Mouse (Mus musculus) spleen, adult 18-20 months (tissue): ENCODE results near the gene Mcf2.

Experiments used
- DNase-seq, 2 experiments: peaks; one replicate each; pipeline ENCODE4 v3.0.0; 2022; ENCODE audit warnings: mixed read lengths in 2 of 2

Mcf2 gene

DNA sequence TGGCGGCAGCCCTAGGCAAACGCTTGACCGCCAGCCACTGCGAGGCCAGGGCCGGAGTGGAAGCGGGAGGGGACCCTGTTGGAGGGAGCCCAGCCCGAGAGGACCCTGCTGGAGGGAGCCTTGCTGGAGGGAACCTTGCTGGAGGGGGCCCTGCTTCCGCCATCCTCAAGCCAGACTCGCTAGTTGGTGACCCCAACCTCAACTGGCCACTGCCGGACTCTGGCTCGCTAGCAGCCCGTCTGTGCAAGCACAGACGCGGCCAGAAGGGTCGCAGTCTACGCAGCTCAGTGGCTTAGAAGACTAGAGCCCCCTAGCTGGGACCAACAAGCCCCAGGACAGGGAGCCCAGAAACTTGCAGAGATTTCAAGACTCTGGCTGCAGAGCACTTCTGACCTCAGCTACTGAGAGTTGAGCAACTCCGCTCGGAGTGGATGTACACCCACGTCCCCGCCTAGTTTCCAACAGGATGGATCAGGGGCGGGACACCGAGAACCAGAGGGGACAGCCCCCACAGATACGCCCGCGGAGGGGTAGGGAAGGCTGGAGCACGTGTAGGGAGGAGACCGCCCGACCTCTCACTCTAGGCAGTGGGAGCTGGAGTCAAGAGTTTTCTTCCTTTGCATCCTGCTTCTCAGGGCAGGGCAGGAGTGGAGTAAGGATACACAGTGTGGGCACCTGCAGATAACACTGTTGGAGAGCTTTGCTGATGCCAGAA lies at the start of gene Mcf2:
Gene Mcf2 (minus strand): TSS at position 346 of the 715 bp plus-strand sequence.
- DNase-seq, result no peak

DNA sequence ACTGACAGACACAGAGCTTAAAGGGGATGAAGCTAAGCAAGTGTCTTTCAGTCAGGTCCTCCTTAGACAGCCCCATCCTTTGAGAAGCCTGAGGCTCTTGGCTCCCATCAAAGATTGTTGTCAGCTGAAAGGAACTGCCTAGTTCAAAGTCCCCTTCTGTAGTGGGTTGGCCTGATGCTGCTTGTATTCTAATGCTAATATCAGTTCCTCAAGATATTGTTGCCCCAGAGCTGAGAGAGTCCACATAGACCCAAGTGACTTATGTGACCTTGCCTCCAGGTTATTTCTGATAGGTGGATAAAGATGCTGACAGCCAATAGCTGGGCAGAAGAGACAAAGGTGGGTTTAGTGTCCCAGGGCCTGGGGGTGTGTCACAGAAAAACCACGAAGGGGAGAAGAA lies 8.8 kb upstream of the Mcf2 start:
- no peak for DNase-seq

DNA sequence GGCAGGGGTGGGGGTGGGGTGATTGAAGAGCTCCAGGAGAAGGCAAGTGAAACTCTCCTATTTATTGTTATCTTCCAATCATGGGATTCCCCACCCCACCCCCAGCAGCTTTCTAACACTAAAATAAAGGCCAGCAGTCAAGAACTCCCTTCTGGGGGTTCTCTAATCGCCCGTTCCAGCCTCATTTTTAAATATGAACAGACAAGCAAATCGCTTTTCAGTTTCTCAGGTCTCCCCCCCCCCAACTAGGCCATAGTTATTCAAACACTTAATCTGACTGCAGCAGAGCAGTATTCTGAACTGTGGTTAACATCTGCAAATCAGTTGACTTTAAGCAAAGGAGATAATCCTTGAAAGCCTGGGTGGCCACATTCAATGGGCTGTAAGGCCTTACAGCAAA lies 3.7 kb upstream of the Mcf2 start:
- no peak for DNase-seq

DNA sequence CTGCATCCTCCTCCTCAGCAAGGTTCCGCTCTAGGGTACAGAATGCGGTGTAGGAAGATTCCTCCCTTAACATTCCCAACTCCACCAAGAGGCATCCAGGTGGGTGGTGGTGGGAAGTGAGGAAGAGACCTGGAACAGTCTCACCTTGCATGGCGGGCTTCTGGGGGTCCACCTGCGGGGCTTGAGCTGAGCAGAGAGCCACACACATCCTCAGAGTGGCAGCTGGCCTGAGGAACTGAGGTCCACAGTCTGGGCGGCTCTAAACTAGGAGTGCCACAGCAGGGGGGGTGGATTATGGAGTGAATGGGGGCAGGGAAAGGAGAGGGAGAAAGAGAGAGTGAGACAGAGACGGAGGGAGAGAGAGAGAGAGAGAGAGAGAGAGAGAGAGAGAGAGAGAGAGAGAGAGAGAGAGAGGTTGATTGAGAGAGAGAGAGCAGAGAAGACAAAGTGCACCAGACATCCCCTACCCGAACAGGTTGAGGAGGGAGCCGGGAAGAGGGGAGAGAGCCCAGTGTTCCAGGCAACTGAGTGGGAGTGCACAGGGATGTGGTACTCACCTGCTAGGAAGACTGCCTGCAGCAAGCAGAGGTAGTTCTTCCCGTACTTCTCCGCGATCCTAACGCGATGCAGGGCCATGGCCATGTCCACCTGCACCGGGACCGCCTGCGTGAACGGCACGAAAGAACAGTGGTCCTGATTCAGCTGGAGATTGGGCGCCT lies 705 bp downstream of the Mcf2 start:
- no peak for DNase-seq

DNA sequence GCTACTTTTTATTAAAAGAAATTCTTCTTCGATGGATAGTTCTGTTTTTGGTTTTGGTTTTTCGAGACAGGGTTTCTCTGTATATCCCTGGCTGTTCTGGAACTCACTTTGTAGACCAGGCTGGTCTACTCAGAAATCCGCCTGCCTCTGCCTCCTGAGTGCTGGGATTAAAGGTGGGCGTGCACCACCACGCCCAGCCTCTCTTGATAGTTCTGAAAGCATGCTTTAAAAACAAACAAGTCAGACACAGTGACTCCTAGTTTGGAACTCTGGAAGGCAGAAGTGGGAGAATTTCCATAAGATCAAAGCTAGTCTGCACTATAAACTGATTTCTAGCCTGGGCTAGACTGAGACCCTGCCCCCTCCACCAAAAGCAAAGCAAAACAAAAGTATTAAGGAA lies 8.8 kb downstream of the Mcf2 start:
- no peak for DNase-seq

DNA sequence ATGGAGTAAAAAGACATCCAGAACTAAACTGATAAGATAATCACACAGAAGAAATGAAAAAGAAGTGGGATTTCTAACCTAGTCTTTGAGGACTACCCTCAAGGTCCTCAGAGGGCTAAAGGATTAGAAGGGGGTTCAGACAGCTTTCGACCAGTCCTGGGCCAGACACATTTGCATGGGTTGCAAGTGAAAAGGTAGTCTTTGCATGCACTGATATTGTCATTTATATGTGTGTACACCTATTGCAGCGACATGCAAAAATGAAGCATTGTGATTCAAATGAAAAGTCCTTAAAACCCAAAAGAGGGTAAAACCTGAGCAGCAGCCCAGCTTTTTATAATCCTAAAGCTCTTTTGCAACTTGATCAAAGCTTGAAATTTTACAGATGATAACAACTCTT lies 9.4 kb downstream of the Mcf2 start:
- no peak for DNase-seq

DNA sequence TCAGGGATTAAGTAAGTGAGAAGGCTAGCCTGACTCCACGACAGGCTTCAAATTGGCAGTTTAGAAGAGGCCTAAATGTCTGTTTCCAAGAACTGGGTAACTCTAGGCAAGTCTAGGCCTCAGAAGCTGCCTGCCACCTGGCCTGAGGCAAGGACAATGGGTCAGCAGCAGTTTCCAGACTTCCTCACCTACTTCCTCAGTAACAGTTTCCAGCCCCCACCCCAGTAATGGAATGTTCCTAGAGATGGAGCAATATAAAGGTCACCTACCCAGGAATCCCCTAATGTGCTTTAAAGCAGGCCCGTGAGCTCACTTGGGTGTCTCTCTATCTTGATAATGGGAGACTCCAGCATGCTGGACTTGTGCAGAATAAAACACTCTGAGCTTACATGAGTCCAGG lies 10.1 kb downstream of the Mcf2 start:
- no peak for DNase-seq

DNA sequence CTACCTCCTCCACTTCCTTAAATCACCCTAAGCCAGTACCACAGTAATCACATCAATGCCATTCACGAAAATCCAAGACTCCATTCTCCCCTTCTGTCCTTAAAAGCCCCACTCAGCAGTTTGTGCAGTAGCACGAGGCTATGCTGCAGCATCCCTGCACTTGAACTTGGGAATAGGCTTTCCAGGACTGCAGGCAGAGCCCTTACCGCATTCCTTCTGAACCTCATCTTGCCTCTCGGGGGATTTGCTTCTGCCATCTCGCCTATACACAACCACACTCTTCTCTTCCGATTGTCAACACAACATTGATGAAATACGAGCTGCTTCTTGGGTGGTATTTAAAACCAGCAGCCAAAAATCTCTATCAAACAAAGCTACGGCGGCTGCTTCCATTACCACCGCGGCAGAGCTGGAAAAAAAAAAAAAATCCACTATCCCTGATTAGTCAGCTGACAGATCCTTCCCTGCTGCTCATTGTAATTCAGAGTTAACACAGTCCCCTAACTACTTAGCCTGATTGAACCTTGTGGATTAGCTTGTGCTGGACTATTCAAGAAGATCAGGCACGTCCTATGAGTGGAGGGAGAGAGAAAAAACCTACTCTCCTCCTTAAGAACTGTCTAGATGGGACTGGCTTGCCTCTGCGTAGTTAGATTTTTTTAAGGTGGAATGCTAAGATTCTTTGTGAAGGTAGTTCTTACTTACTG lies 31.5 kb downstream of the Mcf2 start:
- no peak for DNase-seq

DNA sequence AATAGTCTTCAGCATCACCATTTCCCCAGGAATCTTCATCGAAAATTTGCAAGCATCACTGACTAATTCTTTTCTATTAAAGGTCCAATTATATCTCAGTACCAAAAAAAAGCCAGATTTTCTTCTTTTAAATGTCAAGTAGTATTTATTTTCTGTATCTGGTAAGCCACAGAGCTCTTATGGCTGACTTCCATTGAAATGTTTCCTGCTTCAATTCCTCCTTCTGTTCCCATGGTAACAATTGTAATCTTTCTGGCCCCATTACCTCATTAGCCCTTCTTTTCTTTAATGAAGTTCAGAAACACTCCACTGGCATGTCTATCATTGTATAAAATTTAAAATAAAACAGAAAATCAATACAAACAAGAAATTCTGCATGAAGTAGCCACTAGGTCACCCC lies 103.5 kb downstream of the Mcf2 start:
- no peak for DNase-seq

DNA sequence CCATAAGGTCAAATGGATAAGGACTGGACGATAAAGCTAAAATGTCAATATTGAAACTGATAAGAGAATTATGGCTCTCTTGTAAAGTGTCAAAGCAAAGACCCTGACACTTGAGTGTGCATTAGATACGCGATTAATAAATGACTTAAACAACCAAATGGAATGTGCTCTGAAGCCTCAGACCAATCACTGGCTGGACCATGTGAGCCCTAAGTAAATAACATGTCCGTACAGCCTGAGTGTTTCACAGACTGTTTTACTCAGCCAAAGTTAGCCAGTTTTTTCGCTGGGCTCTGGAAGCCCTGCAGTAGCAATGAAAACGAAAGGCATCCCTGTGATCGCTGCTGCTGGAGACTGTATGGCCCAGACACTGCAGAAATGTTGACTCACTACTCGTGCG lies 123.7 kb downstream of the Mcf2 start:
- no peak for DNase-seq

DNA sequence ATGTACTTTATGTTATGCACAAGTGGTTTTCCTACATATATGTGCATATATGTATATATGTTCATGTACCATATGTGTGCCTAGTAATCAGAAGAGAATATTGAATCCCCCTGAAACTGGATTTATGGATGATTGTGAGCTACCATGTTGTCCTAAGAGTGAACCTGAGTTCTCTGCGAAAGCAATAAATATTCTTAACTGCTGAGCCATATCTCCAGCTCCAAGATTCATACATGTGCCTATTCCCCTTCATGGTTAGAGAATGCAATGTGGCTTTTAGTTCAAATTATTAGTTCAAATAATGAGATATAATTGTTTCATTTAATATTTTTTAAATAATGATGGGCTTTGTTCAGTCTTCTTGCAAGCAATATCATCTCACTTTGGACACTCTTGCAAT lies 124.1 kb downstream of the Mcf2 start:
- no peak for DNase-seq

DNA sequence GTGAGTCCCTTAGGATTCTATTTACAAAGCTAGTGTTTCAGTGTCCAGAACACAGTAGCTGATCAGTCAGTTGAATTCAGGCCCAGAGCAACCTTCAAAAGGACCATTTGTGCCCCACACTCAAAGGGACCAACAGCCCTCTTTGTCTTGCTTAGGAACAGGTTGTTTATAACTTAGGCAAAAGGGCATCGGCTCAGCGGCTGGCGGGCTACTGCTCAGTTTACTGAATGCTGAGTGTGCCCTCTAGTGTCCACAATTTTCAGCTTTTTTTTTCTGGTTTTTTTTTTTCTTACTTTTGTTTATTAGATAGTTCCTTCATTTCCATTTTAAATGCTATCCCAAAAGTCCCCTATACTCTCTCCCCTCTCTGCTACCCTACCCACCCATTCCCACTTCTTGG lies 152.2 kb downstream of the Mcf2 start:
- DNase-seq, result peak in 1 of 2 experiments; percentile 15

DNA sequence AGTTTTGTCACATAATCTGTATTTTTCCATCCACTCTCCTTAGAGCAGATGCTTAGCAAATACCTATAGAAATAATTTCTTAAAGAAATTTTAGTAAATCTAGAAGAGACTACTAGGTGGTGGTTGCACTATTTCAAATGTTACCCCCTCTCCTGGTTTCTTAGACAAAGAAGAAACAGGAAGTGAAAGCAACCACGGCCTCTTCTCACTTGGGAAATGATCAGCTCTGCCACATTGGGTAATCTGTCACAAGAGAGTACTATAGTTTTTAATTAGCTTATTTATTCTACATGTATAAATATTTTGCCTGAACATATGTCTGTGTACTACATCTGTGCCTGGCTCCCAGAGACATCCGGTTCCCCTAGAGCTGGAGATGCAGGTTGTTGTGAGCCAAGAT lies 157.3 kb downstream of the Mcf2 start:
- no peak for DNase-seq

DNA sequence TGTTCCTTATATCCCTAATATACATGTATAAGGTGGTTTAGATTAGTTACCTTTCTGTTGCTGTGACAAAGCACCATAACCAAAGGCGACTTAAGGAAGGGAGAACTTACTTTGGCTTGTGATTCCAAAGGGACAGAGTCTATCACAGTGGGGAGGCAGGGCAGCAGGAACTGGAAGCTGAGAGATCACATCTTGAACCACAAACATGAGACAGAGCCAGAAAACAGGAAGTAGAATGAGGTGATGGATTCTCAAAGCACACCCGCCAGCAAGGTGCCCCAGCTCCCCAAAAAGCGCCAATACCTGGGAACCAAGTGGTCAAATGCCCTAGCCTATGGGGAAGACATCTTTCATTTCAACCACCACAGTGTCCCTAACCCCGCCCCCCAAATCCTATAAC lies 157.9 kb downstream of the Mcf2 start:
- DNase-seq, result no peak

DNA sequence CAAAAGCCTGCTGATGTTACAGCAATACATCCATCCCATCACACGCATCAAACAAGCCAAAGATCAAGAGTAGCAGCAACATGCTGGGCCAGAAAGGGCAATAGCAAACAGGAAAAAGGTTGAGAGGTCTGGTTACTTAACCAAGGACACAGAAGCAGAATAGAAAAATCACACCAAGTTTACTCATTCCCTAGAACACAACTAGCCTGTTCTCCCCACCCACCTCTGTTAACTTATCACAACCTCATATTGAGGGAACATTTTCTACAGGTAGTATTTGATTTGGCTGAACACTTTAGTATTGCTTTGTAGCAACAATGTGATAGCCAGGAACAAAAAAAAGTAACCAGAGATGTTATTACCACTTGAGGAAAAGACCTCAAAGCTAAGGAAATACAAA lies 164.3 kb downstream of the Mcf2 start:
- DNase-seq, result no peak

DNA sequence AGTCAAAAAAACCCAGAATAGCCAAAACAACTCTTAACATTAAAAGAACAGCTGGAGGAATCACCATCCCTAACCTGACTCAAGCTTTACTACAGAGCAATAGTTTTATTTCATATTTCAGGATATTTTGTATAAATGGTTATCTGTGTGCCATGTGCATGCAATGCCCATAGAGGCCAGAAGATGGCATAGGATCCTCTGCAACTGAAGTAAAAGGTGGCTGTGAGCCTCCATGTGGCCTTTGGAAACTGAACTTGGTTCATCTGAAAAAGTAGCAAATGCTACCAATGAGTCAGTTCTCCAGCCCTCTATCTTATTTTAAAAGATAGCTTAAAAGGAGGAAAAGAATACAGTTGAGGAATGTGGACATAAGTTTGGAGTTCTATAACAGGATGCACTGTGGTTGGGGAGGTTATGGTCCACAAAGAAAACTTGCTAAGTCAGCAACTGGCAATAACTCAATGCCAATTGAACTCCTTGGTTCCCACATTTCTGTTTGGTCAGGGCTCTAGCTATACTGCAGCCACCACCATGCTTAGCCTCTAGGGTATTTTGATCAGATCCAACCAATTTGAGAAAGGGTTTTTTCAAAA lies 165.7 kb downstream of the Mcf2 start:
- DNase-seq, result peak in 1 of 2 experiments; percentile 43
